Mouse (Mus musculus): ENCODE data around the gene Arl16.

DNA sequence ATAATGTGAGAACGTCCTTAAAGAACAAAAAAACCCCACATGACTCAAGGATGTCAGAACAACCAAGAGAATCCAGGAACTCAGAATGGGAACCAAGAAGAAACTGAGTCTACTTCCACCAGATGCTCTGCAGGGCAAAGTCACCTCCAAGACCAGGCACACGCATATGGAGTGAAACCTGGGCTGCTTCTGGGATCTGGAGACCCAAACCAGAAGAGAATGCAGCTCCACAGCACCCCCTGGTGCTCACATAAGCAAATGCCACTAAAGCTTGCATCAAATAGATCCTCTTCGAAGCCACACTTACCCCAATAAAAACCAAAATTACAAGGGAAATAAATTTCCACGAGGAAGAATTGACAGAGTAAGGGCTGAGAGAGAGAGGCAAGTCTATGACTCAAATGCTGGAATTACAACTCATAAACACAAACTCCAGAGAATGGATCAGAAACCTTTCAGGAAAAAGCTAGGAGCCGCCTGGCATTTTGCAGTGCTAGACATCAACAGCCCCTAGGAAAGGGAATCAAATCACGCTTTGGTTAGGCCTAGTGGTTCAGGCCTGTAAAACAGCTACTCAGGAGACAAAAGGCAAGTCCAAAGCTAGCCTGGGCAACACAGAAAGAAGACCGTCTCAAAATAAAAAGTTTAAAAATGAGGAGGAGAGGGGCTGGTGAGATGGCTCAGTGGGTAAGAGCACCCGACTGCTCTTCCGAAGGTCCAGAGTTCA is 43.7 kb downstream of the Arl16 start:
- TF ChIP-seq POLR2A (IDR thresholded peaks at IDR 0.05; ENCODE audit: low read depth, low read length) (no peak), CTCF (IDR thresholded peaks at IDR 0.05; ENCODE audit: extremely low read depth, insufficient read depth, insufficient read length, insufficient replicate concordance) (peak; percentile 57; the same call in 1 of the 2 replicates)
